Mouse (Mus musculus) CH12.LX (cell line): ENCODE results near the gene Cyfip2. TPM values are rescaled to one million over a fixed set of nuclear protein-coding genes. Genes with fewer than 3 reads are reported as not detected.

Experiments used
- DNase-seq: peaks from one replicate; pipeline ENCODE4 v3.0.0-alpha.2; 2013; ENCODE audit errors: extremely low read depth
- H3K27ac ChIP-seq: 2 replicates; pipeline ENCODE4 v1.5.1; 2012; ENCODE audit warnings: low read depth, mild to moderate bottlenecking, control low read depth, moderate library complexity; ENCODE audit not compliant: insufficient read depth
- H3K27me3 ChIP-seq: replicated peaks from 2 replicates; pipeline ENCODE3; 2012; ENCODE audit warnings: inconsistent platforms
- H3K36me3 ChIP-seq, 2 experiments: replicated peaks in 1 of 2; 2 replicates each; pipeline versions ENCODE3 to v1.6.1; 2012; ENCODE audit warnings: inconsistent platforms in 1 of 2, low read length in 1 of 2, mild to moderate bottlenecking in 1 of 2, mixed read lengths in 1 of 2, moderate library complexity in 1 of 2; ENCODE audit not compliant: control insufficient read depth in 1 of 2, insufficient read depth in 1 of 2
- H3K4me1 ChIP-seq, 2 experiments: 2 replicates each; pipeline ENCODE4 v1.6.1; 2012; ENCODE audit warnings: inconsistent platforms in 1 of 2, moderate library complexity in 1 of 2; ENCODE audit not compliant: insufficient read depth in 2 of 2, control insufficient read depth in 1 of 2
- H3K4me2 ChIP-seq: 2 replicates; pipeline ENCODE4 v1.6.1; 2012; ENCODE audit warnings: low read depth, mild to moderate bottlenecking, control low read depth; ENCODE audit not compliant: poor library complexity, insufficient read depth, severe bottlenecking
- H3K4me3 ChIP-seq, 3 experiments: fragments of 150-350 bp in 1 of 3; sonication (generic) in 1 of 3; replicated peaks in 1 of 3; 2 replicates each; pipeline versions ENCODE3 to v1.5.1; 2011 to 2012; ENCODE audit warnings: low read depth in 2 of 3, low read length in 2 of 3, mild to moderate bottlenecking in 2 of 3, moderate library complexity in 2 of 3, control low read depth in 1 of 3, improper control_type of control experiment in 1 of 3, inconsistent platforms in 1 of 3, mixed read lengths in 1 of 3; ENCODE audit not compliant: poor library complexity in 1 of 3
- H3K79me2 ChIP-seq: replicated peaks from 2 replicates; pipeline ENCODE4 v1.6.1; 2012; ENCODE audit warnings: mild to moderate bottlenecking, moderate library complexity; ENCODE audit not compliant: control insufficient read depth, poor library complexity, insufficient read depth, severe bottlenecking; ENCODE audit errors: extremely low read depth
- H3K9ac ChIP-seq: 2 replicates; pipeline ENCODE4 v1.6.1; 2012; ENCODE audit warnings: low read depth, mild to moderate bottlenecking, control low read depth, moderate library complexity; ENCODE audit not compliant: insufficient read depth
- H3K9me3 ChIP-seq: replicated peaks from 2 replicates; pipeline ENCODE3; 2012; ENCODE audit warnings: low read length, inconsistent platforms, mixed read lengths
- BHLHE40 ChIP-seq: IDR thresholded peaks from 2 replicates; pipeline ENCODE4 v1.6.1; 2011; ENCODE audit warnings: mild to moderate bottlenecking, low read depth, low read length, improper control_type of control experiment
- CTCF ChIP-seq, 2 experiments: IDR thresholded peaks in 1 of 2; conservative IDR thresholded peaks in 1 of 2; 2 replicates each; pipeline ENCODE4 v1.5.1; 2011 to 2012; ENCODE audit warnings: low read depth in 2 of 2, low read length in 2 of 2, improper control_type of control experiment in 1 of 2, inconsistent platforms in 1 of 2, mild to moderate bottlenecking in 1 of 2, moderate library complexity in 1 of 2
- E2F4 ChIP-seq: IDR thresholded peaks from 2 replicates; pipeline ENCODE4 v1.6.1; 2011; ENCODE audit warnings: low read depth, low read length, improper control_type of control experiment; ENCODE audit not compliant: insufficient replicate concordance
- ELF1 ChIP-seq: IDR thresholded peaks from 2 replicates; pipeline ENCODE4 v1.6.1; 2014; ENCODE audit warnings: low read depth, mild to moderate bottlenecking, inconsistent platforms, low read length, improper control_type of control experiment
- EP300 ChIP-seq: IDR thresholded peaks from 2 replicates; pipeline ENCODE4 v1.6.1; 2011; ENCODE audit warnings: low read length, improper control_type of control experiment
- ETS1 ChIP-seq: conservative IDR thresholded peaks from 2 replicates; pipeline ENCODE4 v1.6.1; 2012; ENCODE audit warnings: low read depth, mild to moderate bottlenecking, inconsistent platforms, low read length, improper control_type of control experiment, moderate library complexity
- IRF4 ChIP-seq: IDR thresholded peaks from 2 replicates; pipeline ENCODE4 v1.6.1; 2014; ENCODE audit warnings: low read depth, mild to moderate bottlenecking, inconsistent platforms, low read length, improper control_type of control experiment
- JUN ChIP-seq: IDR thresholded peaks from 2 replicates; pipeline ENCODE4 v1.6.1; 2011; ENCODE audit warnings: low read depth, mild to moderate bottlenecking, low read length, improper control_type of control experiment, moderate library complexity; ENCODE audit not compliant: insufficient read depth
- KAT2A ChIP-seq: IDR thresholded peaks from 2 replicates; pipeline ENCODE4 v1.6.1; 2012; ENCODE audit warnings: low read length, improper control_type of control experiment, inconsistent platforms; ENCODE audit not compliant: insufficient replicate concordance
- MAFK ChIP-seq: IDR thresholded peaks from 2 replicates; pipeline ENCODE4 v1.6.1; 2011; ENCODE audit warnings: low read length, improper control_type of control experiment; ENCODE audit not compliant: insufficient replicate concordance
- MAX ChIP-seq: IDR thresholded peaks from 2 replicates; pipeline ENCODE4 v1.6.1; 2011; ENCODE audit warnings: low read length, improper control_type of control experiment
- MEF2A ChIP-seq: IDR thresholded peaks from 2 replicates; pipeline ENCODE4 v1.6.1; 2014; ENCODE audit warnings: low read depth, mild to moderate bottlenecking, inconsistent platforms, low read length, improper control_type of control experiment, borderline replicate concordance
- MYC ChIP-seq: IDR thresholded peaks from 2 replicates; pipeline ENCODE4 v1.6.1; 2011; ENCODE audit warnings: low read depth, mild to moderate bottlenecking, improper control_type of control experiment, low read length
- NRF1 ChIP-seq: IDR thresholded peaks from 2 replicates; pipeline ENCODE4 v1.6.1; 2014; ENCODE audit warnings: low read depth, mild to moderate bottlenecking, inconsistent platforms, low read length, improper control_type of control experiment, moderate library complexity
- PAX5 ChIP-seq: IDR thresholded peaks from 2 replicates; pipeline ENCODE4 v1.6.1; 2012; ENCODE audit warnings: low read length, inconsistent platforms, mixed read lengths
- POLR2A ChIP-seq: IDR thresholded peaks from 2 replicates; pipeline ENCODE4 v1.6.1; 2011; ENCODE audit warnings: low read depth, mild to moderate bottlenecking, improper control_type of control experiment, low read length
- POLR2AphosphoS2 ChIP-seq: IDR thresholded peaks from 2 replicates; pipeline ENCODE4 v1.6.1; 2011; ENCODE audit warnings: low read depth, low read length, improper control_type of control experiment
- RAD21 ChIP-seq: IDR thresholded peaks from 2 replicates; pipeline ENCODE4 v1.6.1; 2011; ENCODE audit warnings: low read depth, mild to moderate bottlenecking, low read length, improper control_type of control experiment, moderate library complexity
- SIN3A ChIP-seq: IDR thresholded peaks from 2 replicates; pipeline ENCODE4 v1.6.1; 2012; ENCODE audit warnings: low read length, improper control_type of control experiment, inconsistent platforms
- TBP ChIP-seq: conservative IDR thresholded peaks from 2 replicates; pipeline ENCODE4 v1.6.1; 2011; ENCODE audit warnings: low read depth, low read length, improper control_type of control experiment
- TCF12 ChIP-seq: IDR thresholded peaks from 2 replicates; pipeline ENCODE4 v1.6.1; 2014; ENCODE audit warnings: low read depth, mild to moderate bottlenecking, inconsistent platforms, low read length, improper control_type of control experiment
- UBTF ChIP-seq: IDR thresholded peaks from 2 replicates; pipeline ENCODE4 v1.6.1; 2012; ENCODE audit warnings: low read depth, mild to moderate bottlenecking, inconsistent platforms, low read length, improper control_type of control experiment, moderate library complexity
- USF1 ChIP-seq: IDR thresholded peaks from 2 replicates; pipeline ENCODE4 v1.6.1; 2014; ENCODE audit warnings: low read depth, mild to moderate bottlenecking, inconsistent platforms, low read length, improper control_type of control experiment
- ZC3H11A ChIP-seq: IDR thresholded peaks from 2 replicates; pipeline ENCODE4 v1.6.1; 2012; ENCODE audit warnings: low read depth, mild to moderate bottlenecking, inconsistent platforms, low read length, improper control_type of control experiment
- ZKSCAN1 ChIP-seq: IDR thresholded peaks from 2 replicates; pipeline ENCODE4 v1.6.1; 2012; ENCODE audit warnings: low read depth, inconsistent platforms, low read length, improper control_type of control experiment, borderline replicate concordance
- ZNF384 ChIP-seq: IDR thresholded peaks from 2 replicates; pipeline ENCODE4 v1.6.1; 2012; ENCODE audit warnings: low read depth, low read length, improper control_type of control experiment, inconsistent platforms
- dilution Hi-C: fragments of 300-500 bp; cut with MboI; formaldehyde crosslinking; loops from 2 replicates; pipeline ENCODE4 v1.14.3; 2020; ENCODE audit warnings: low sequenced_read_pairs; ENCODE audit not compliant: extremely low pct_unique_long_range_greater_than_20kb, extremely low pct_ligation_motif_present
- in situ Hi-C: fragments of 300-500 bp; cut with MboI; formaldehyde crosslinking; loops from 3 replicates; pipeline ENCODE4 v1.14.3; 2019; ENCODE audit warnings: low sequenced_read_pairs, low pct_ligation_motif_present, low pct_unique_long_range_greater_than_20kb, mixed read lengths
- polyA plus RNA-seq: library from polyadenylated mRNA; unstranded; fragments of >175 nt; gene quantifications from 2 replicates; pipeline ENCODE4 v1.2.1, GENCODE M21; 2012; ENCODE audit warnings: low read depth; ENCODE audit not compliant: insufficient read length
- total RNA-seq, 2 experiments: library from RNA; depleted of rRNA; stranded (reverse); fragments of 300-350 nt in 1 of 2; fragments of >200 nt in 1 of 2; gene quantifications; 2 replicates each; pipeline ENCODE4 v1.2.3; 2012 to 2014

Gene Cyfip2
- total and polyA plus RNA-seq, 3 experiments, result 40.7 to 194 (median 97.6) TPM

DNA sequence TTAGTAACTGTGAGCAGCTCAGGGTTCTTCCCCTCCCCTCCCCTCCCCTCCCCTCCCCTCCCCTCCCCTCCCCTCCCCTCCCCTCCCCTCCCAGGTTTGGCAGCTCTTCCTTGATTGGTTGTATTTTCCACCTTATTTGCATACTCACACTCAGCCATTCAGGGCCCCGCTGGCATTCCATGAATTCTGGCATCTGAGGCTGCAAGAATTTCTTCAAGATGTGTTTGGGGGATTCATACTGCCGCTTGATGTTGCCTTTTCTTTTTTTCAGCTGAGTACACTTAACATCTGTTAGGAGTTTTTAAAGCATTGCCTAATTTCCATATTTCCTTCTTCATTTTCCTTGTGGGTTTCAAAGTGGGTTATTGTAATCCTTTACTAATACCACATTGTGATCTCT, 124.4 kb downstream of the Cyfip2 start:
- Histone ChIP-seq H3K9ac (no peak overlapping the region), H3K9me3 (no peaks in the 10 kb centered on the region), H3K4me2 (no peak overlapping the region), H3K36me3 (peaks cover 4 to 11% of the 10 kb centered on the region in 2 experiments), H3K4me3 (no peak overlapping the region), H3K79me2 (no peaks in the 10 kb centered on the region), H3K27me3 (no peaks in the 10 kb centered on the region), H3K4me1 (peaks cover 0 to 7% of the 10 kb centered on the region in 2 experiments; a peak in 2 of 4 replicates), H3K27ac (no peak overlapping the region)
- TF ChIP-seq E2F4 (no peak), RAD21 (no peak), PAX5 (no peak), CTCF (conservative IDR thresholded peaks at IDR 0.05 in 1 of 2, IDR thresholded peaks at IDR 0.05 in 1 of 2; ENCODE audit: low read depth in 2 of 2, low read length in 2 of 2) (no peak), ETS1 (no peak), TBP (no peak), MYC (no peak), UBTF (no peak), KAT2A (no peak), POLR2AphosphoS2 (no peak), ZKSCAN1 (no peak)
- DNase-seq, result no peak
- dilution Hi-C loops, result no loop called here
- in situ Hi-C loops, result no loop called here

DNA sequence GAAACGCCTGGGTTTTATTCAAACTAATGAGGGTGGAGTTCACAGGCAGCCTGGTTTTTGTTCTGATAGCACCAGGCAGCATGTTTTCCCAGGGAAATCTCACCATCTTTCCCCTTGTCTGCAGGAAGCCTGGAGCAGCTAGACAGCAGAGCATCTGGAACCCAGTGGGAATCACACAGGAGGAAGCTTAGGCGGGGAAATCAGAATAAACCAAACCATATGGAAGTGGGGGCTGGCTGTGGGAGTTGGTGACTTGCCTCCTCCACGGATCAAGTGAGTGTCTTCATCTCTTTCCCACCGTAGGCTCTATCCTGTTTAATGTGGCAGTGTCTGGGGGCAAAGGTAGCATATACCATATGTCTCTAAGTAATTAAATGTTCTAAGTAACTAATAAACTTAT, 127.2 kb downstream of the Cyfip2 start:
- Histone ChIP-seq H3K27ac (no peak overlapping the region), H3K4me1 (peaks cover 0 to 7% of the 10 kb centered on the region in 2 experiments; a peak in 2 of 4 replicates), H3K36me3 (no peaks in the 10 kb centered on the region), H3K4me2 (no peak overlapping the region), H3K9me3 (no peaks in the 10 kb centered on the region), H3K9ac (no peak overlapping the region), H3K4me3 (no peak overlapping the region), H3K79me2 (no peaks in the 10 kb centered on the region), H3K27me3 (no peaks in the 10 kb centered on the region)
- in situ Hi-C loops (no loop called here), dilution Hi-C loops (no loop called here)
- no peak for DNase-seq
- no peak for TF ChIP-seq TBP
- TF ChIP-seq USF1, result no peak
- no peak for TF ChIP-seq POLR2A
- no peak for TF ChIP-seq MAFK
- no peak for TF ChIP-seq EP300
- TF ChIP-seq MAX, result no peak
- no peak for TF ChIP-seq ZKSCAN1
- no peak for TF ChIP-seq ZNF384
- no peak for TF ChIP-seq MEF2A
- no peak for TF ChIP-seq IRF4
- TF ChIP-seq JUN, result no peak
- TF ChIP-seq NRF1, result no peak
- no peak for TF ChIP-seq RAD21
- TF ChIP-seq PAX5, result no peak
- TF ChIP-seq ZC3H11A, result no peak
- TF ChIP-seq SIN3A, result no peak
- no peak for TF ChIP-seq ELF1
- TF ChIP-seq BHLHE40, result no peak
- TF ChIP-seq TCF12, result no peak
